Mouse (Mus musculus) mouse embryonic stem cell (cell line): ENCODE results near the gene Akt1.

ENCODE experiments used
- in situ Hi-C, 2 experiments: fragments of 300-500 bp; cut with MboI; formaldehyde crosslinking; loops; 1 replicate in 1 of 2; 3 replicates in 1 of 2; pipeline ENCODE4 v1.14.3; 2019 to 2020; ENCODE audit warnings: low sequenced_read_pairs in 2 of 2, low pct_unique_long_range_greater_than_20kb in 1 of 2, mixed read lengths in 1 of 2; ENCODE audit not compliant: unreplicated experiment in 1 of 2

Akt1 gene

DNA sequence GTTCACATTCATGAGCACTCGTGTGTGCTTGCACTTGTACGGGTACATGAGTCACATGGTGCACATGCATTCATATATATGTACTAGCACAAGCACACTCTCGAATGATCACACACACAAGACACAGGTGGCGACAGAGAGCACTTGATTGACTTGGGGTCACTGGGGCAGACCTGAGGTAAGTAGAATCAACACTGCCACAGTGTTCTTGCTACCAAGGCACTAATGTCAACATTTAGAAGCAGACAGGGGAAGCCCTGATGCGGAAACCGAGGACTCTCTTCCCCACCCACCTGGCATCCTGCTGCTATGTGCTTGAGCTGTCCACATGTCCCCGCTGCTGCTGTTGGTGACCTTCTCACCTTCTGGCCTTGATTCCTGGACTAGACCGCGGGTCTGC is 41.0 kb downstream of the Akt1 start:
- in situ Hi-C loops: no loop called here

DNA sequence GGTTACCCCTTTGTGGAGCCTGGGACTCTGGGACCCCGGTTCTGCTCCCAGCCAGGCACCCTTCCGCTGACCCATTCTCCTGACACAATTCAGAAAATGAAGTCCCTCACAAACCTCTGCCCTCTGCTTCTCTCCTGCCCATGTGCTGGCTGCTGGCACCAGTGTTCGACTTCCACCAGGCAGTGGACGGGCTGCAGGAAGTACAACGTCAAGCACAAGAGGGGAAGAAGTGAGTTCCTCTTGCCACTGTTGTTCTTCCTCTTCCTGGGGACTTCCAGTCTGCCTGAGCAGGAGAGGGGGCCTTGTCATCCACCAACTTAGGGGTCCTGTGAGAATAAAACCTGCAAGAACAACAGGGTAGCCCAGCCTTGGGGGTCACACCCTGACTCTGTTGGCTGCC is 41.8 kb downstream of the Akt1 start:
- in situ Hi-C loops: no loop called here

- in situ Hi-C loops: no loop called here
Observed at GRCm38 (mm10) chr12:112632084-112632777, 42.5 kb downstream of the Akt1 start.

- in situ Hi-C loops: no loop called here
Observed at GRCm38 (mm10) chr12:112631472-112631871, 43.2 kb downstream of the Akt1 start.

- in situ Hi-C loops: no loop called here
Observed at GRCm38 (mm10) chr12:112630796-112631195, 43.9 kb downstream of the Akt1 start.

GRCm38 (mm10) chr12:112630029-112630428 is 44.7 kb downstream of the Akt1 start:
- in situ Hi-C loops: no loop called here

DNA sequence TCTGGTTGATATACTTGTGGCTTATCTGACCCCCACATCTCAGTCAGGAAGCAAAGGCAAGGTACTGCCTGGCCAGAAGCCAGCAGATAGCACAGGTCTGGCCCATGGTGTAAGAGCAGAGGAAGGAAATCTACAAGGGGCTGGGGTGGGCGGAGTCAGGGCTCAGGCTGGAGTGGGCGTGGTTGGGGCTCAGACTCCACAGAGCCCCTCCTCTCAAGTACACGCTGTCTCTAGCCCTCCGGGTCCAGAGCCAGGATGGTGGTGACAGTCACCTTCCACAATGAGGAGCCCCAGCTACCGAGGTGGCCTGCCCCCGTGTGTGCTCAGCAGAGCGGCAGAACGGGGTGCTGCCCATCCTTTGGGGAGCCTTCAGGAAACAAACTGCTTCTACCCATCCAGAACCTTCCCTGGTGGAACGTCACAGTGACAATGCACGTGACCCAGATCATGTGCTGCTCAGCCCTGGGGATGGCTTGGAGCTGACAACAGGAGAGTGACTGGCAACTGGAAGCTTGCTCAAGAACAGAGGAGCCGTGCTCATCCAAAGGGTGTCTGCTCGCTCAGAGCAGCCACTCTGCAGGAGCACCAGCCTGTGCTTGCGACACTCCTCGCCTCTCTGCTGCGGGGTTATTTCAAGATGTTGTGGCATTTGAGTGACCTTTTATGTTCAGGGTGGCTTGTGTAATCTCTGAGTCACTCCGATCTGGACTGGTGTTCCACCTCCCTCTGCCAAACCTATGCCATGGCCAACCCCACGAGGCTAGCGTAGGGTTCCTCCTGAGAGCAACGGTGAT is 45.6 kb downstream of the Akt1 start:
- in situ Hi-C loops: no loop called here

GRCm38 (mm10) chr12:112628197-112628596 is 46.5 kb downstream of the Akt1 start:
- in situ Hi-C loops: no loop called here

DNA sequence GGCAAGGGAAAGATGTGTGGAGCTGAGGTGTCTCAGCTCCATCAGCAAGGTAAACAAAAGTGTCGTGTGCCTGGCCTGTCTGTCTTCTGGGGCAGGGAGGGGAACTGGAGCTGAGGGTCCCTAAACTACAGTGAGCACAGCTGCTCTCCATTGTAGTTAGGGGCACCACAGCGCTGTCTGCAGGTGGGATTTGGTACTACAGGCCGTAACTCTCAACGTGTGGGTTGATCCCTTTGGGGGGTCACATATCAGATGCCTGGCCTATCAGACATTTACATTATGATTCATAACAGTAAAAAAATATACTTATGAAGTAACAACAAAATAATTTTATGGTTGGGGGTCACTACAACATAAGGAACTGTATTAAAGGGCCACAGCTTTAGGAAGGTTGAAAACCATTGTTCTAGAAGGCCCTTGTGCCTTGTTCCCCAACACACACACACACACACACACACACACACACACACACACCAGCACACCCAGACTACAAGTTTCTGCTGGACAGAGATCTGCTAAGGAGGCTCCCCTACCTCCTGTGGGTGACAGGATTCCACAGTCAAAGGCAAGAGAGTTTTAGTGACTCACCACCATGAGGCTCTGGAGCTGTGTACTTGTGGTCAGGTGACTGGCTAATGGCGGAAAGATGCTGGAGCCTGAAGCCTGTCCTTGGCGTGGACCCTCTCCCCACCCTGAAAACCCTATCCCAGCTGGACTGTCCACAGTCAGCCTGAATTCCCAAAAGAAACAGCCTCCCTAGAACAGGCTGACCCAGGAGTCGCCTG is 47.4 kb downstream of the Akt1 start:
- in situ Hi-C loops: no loop called here

- in situ Hi-C loops: no loop called here
Observed at GRCm38 (mm10) chr12:112626455-112626854, 48.2 kb downstream of the Akt1 start.

- in situ Hi-C loops: no loop called here
Observed at GRCm38 (mm10) chr12:112625700-112626099, 49.0 kb downstream of the Akt1 start.

DNA sequence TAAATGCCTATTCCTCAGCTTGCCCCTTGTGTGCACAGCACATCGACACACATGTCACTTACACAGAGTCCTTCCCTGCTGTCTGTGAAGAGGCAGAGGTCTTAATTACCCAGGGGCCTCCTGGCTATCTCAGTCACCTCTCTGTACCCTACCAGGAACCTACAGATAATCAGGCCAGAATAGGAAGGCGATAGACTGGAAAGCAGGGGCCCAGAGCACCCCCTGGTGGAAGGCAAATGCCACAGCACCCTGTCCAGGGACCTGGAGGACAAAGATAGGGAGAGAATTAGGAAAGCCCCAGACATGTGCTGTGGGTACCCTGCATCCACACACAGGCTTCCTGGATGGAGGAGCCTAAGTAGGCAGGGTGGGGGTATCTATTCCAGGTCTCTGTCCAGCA is 50.9 kb downstream of the Akt1 start:
- in situ Hi-C loops: no loop called here

- in situ Hi-C loops: no loop called here
Observed at GRCm38 (mm10) chr12:112621900-112622299, 52.8 kb downstream of the Akt1 start.

DNA sequence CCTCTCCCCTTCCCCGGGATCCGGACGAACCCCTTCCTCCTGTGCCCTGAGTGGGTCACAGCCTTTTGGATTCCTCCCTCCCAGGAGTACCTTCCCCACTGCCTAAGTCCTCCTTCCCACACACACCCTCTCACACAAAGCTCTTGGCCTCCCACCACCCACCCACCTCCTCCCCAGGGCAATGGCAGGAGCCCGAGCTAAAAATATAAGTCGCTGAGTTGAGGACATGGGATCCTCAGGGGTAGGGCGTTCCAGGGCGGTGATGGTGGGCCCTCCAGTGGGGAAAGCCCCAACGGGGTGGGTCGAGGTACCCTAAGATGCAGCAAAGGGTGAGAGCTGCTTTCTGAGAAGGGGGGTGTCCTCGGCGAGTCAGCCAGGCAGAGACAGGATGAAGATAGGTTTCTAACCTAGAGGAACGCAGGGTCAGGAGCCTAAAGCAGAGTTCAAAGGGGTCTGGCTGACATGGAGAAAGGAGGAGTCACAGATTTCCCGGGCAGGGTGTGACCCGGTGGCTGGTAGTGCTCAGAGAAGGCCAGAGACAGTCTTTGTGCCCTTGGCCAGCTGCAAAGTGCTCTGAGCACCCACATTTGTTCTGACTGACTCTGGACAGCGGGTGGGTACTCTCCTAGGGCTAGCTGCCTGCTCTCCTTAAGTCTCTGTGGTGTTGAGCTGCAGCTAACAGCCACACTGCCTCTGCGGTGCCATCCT is 54.2 kb downstream of the Akt1 start:
- in situ Hi-C loops: no loop called here

GRCm38 (mm10) chr12:112619686-112620353 is 54.9 kb downstream of the Akt1 start, which contains the start of gene Adssl1:
Gene Adssl1 (plus strand): TSS chr12:112620045.
- in situ Hi-C loops: loop anchor here (5.0 to 10.0 kb wide), 2 partner anchors 65 to 68 kb away; no protein-coding TSS in a partner anchor

DNA sequence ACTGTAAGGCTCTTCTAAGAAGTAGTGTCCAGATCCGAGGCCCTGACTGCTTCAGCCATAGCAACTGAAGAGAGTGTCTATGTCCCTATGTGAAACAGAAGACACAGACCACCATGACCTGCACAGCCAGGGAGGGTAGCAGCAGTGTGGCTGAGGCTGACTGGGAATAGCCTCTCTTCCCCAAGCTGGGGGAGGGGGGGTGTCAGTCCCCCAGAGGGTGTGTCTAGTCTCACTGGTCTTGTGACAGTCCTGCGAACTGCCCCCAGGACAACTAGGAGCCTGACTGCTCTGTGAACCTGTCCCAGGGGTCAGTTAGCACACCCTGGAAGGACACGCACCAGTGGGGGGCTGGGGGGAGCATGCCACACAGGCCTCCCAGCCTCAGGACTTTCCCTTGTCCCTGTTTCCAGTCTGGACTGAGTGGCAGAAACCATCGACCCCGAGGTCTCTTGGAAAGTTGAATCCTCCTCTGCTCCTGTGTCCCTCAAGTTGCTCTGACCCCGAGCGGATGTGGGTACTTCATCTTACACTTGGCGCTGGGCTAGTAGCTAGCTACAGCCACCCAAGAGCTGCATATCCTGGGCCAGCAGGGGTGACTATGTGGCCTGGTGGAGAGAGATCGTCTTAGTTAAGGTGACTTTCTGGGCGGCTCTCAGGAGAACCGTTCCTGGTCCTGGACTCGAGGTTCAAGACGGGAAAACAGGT is 55.6 kb downstream of the Akt1 start:
- in situ Hi-C loops: loop anchor here (5.0 to 10.0 kb wide), 2 partner anchors 64 to 67 kb away; no protein-coding TSS in a partner anchor

- in situ Hi-C loops: loop anchor here (5.0 to 10.0 kb wide), 2 partner anchors 63 to 66 kb away; no protein-coding TSS in a partner anchor
Observed at GRCm38 (mm10) chr12:112617898-112618380, 56.7 kb downstream of the Akt1 start.
